In genomic region chr6:49983740-49984139, GRCm38 (mm10) we compare ENCODE assay signal across 18 mouse cellular contexts.
DNase-seq lines count a peak whose midpoint lies in the region; ATAC-seq and TF ChIP-seq lines count a peak whose summit lies in the region.
"Had no signal": no experiment of that assay in that cellular context is flagged by ENCODE, and none has a peak within 500 bp of the region (broad histone marks: within the 10 kb centered on the region; RNA-seq: fewer than 3 reads in every experiment).

No protein-coding gene starts in this region.

- no peak overlapping the region for H3K9ac ChIP-seq in forebrain, embryonic 12.5 days
- no peak overlapping the region for H3K9ac ChIP-seq in forebrain, embryonic 11.5 days (ENCODE audit: low read length)
- no peak overlapping the region for H3K9ac ChIP-seq in lung, embryonic 14.5 days
- H3K9ac ChIP-seq: forebrain, postnatal 0 days; hindbrain, embryonic 14.5 days had no signal

- H3K4me1 ChIP-seq in forebrain, embryonic 12.5 days, result peaks cover 20% of the 10 kb centered on the region
- H3K4me1 ChIP-seq in forebrain, embryonic 11.5 days (replicated peaks; ENCODE audit: control insufficient read depth, insufficient read depth, low read length), result peaks cover 2% of the 10 kb centered on the region; the same call in 1 of the 2 replicates
- peaks cover 19% of the 10 kb centered on the region for H3K4me1 ChIP-seq in lung, embryonic 14.5 days (ENCODE audit: insufficient read depth)

- H3K36me3 ChIP-seq in forebrain, embryonic 12.5 days (replicated peaks), result no peaks in the 10 kb centered on the region
- H3K36me3 ChIP-seq in forebrain, embryonic 11.5 days (ENCODE audit: control insufficient read depth, insufficient read depth, low read length), result no peaks in the 10 kb centered on the region
- H3K36me3 ChIP-seq in lung, embryonic 14.5 days (ENCODE audit: insufficient read depth), result no peaks in the 10 kb centered on the region
- H3K36me3 ChIP-seq: embryonic facial prominence, embryonic 10.5 days; G1E had no signal

- no peak for DNase-seq in forebrain, embryonic 11.5 days (ENCODE audit: low spot score)
- DNase-seq in lung, embryonic 14.5 days, result peak; percentile 27
- no peak for DNase-seq in lung, adult 18-20 months
- peak; percentile 29 for DNase-seq in CD4-positive helper T cell, adult 2 months (ENCODE audit: low read depth, low spot score)
- peak; percentile 28 for DNase-seq in T-cell, adult 2 months (ENCODE audit: low spot score)
- no peak for DNase-seq in kidney, postnatal 14 days
- DNase-seq: adrenal gland, postnatal 14 days; cerebellum, adult 18-20 months; cerebellum, postnatal 10 days; forebrain, postnatal 0 days; gastrocnemius, postnatal 14 days; heart, postnatal 10 days had no signal

- H3K4me3 ChIP-seq in forebrain, embryonic 12.5 days (replicated peaks), result no peak overlapping the region
- no peak overlapping the region for H3K4me3 ChIP-seq in forebrain, embryonic 11.5 days (ENCODE audit: low read depth, low read length)
- no peak overlapping the region for H3K4me3 ChIP-seq in lung, embryonic 14.5 days (ENCODE audit: low read depth, low read length)
- H3K4me3 ChIP-seq: embryonic facial prominence, embryonic 10.5 days had no signal

- no peak for TF ChIP-seq CTCF in lung, embryonic 14.5 days (IDR thresholded peaks at IDR 0.05; ENCODE audit: low read depth)

- ATAC-seq in forebrain, embryonic 12.5 days (ENCODE audit: low FRiP score), result no peak
- no peak for ATAC-seq in forebrain, embryonic 11.5 days (replicated peaks; ENCODE audit: low FRiP score)
- no peak for ATAC-seq in lung, embryonic 14.5 days (ENCODE audit: insufficient read depth)
- no peak for ATAC-seq in megakaryocyte-erythroid progenitor cell, adult 5-6 weeks (replicated peaks; ENCODE audit: low FRiP score, low TSS enrichment, poor library complexity, severe bottlenecking)
- ATAC-seq: forebrain, postnatal 0 days; intestine, postnatal 0 days had no signal

- no peak overlapping the region for H3K4me2 ChIP-seq in forebrain, embryonic 12.5 days
- H3K4me2 ChIP-seq in forebrain, embryonic 11.5 days (ENCODE audit: low read depth, low read length, severe bottlenecking), result no peak overlapping the region
- no peak overlapping the region for H3K4me2 ChIP-seq in lung, embryonic 14.5 days
- H3K4me2 ChIP-seq: hindbrain, embryonic 14.5 days had no signal

- peak overlapping the region; percentile 36; the same call in 1 of the 2 replicates for H3K27ac ChIP-seq in forebrain, embryonic 12.5 days
- no peak overlapping the region for H3K27ac ChIP-seq in forebrain, embryonic 11.5 days (ENCODE audit: low read depth, low read length)
- H3K27ac ChIP-seq in lung, embryonic 14.5 days (ENCODE audit: low read depth), result peak overlapping the region; percentile 48; the same call in 1 of the 2 replicates
- H3K27ac ChIP-seq: embryonic facial prominence, embryonic 10.5 days; hindbrain, embryonic 14.5 days had no signal

- 49% methylated on average over 4 of the region's 4 CpGs for WGBS in forebrain, embryonic 12.5 days
- WGBS in forebrain, embryonic 11.5 days, result 57% methylated on average over 4 of the region's 4 CpGs
- 57% methylated on average over 4 of the region's 4 CpGs for WGBS in lung, embryonic 14.5 days

- no peaks in the 10 kb centered on the region for H3K27me3 ChIP-seq in forebrain, embryonic 12.5 days
- H3K27me3 ChIP-seq in forebrain, embryonic 11.5 days (ENCODE audit: control insufficient read depth, insufficient read depth, low read length), result no peaks in the 10 kb centered on the region
- no peaks in the 10 kb centered on the region for H3K27me3 ChIP-seq in lung, embryonic 14.5 days (ENCODE audit: insufficient read depth, low read length)

- no peaks in the 10 kb centered on the region for H3K9me3 ChIP-seq in forebrain, embryonic 12.5 days
- no peaks in the 10 kb centered on the region for H3K9me3 ChIP-seq in forebrain, embryonic 11.5 days (ENCODE audit: control insufficient read depth, low read length)
- no peaks in the 10 kb centered on the region for H3K9me3 ChIP-seq in lung, embryonic 14.5 days (ENCODE audit: low read depth, low read length)
- H3K9me3 ChIP-seq: embryonic facial prominence, embryonic 10.5 days; G1E had no signal

Comparison
In these comparisons a context has a peak if more than half of its experiments do, and no peak if none do; other contexts are left out.
1. DNase-seq: peak in lung, embryonic 14.5 days (single experiment), CD4-positive helper T cell, adult 2 months (single experiment) and T-cell, adult 2 months (single experiment); none in forebrain, embryonic 11.5 days (single experiment), lung, adult 18-20 months (0 of 2) and kidney, postnatal 14 days (single experiment).